Mouse (Mus musculus) heart, embryonic 15.5 days (tissue): Measurements from ENCODE around the gene E130308A19Rik. TPM values are rescaled to one million over a fixed set of nuclear protein-coding genes. Genes with fewer than 3 reads are reported as not detected.

Source experiments
- ATAC-seq: fragments of 200-750 bp; cut with Nextera tagmentation; replicated peaks from 2 replicates; pipeline ENCODE4 v1.8.0; 2017; ENCODE audit warnings: low read depth, moderate TSS enrichment; ENCODE audit not compliant: insufficient number of reproducible peaks, insufficient read depth, low FRiP score
- H3K27ac ChIP-seq: fragments of 300-500 bp; sonication (generic); 2 replicates; pipeline ENCODE4 v1.5.1; 2015; ENCODE audit warnings: mild to moderate bottlenecking, inconsistent platforms
- H3K27me3 ChIP-seq: fragments of 300-500 bp; sonication (generic); 2 replicates; pipeline ENCODE4 v1.6.1; 2015; ENCODE audit warnings: inconsistent platforms
- H3K36me3 ChIP-seq: fragments of 300-500 bp; sonication (generic); 2 replicates; pipeline ENCODE4 v1.6.1; 2015; ENCODE audit warnings: mild to moderate bottlenecking, inconsistent platforms
- H3K4me1 ChIP-seq: fragments of 300-500 bp; sonication (generic); replicated peaks from 2 replicates; pipeline ENCODE4 v1.6.1; 2015; ENCODE audit warnings: inconsistent platforms
- H3K4me2 ChIP-seq: fragments of 300-500 bp; sonication (generic); 2 replicates; pipeline ENCODE4 v1.6.1; 2015; ENCODE audit warnings: inconsistent platforms, mild to moderate bottlenecking, moderate library complexity
- H3K4me3 ChIP-seq: fragments of 300-500 bp; sonication (generic); 2 replicates; pipeline ENCODE4 v1.5.1; 2015; ENCODE audit warnings: mild to moderate bottlenecking, inconsistent platforms
- H3K9ac ChIP-seq: fragments of 300-500 bp; sonication (generic); 2 replicates; pipeline ENCODE4 v1.6.1; 2015; ENCODE audit warnings: mild to moderate bottlenecking, inconsistent platforms
- H3K9me3 ChIP-seq: fragments of 300-500 bp; sonication (generic); replicated peaks from 2 replicates; pipeline ENCODE4 v1.6.1; 2016; ENCODE audit warnings: inconsistent platforms
- WGBS: fragments of 180-500 bp; shearing (Covaris S2); methylation state at CpG from one replicate; pipeline ENCODE4 v1.1.7; 2015; ENCODE audit warnings: mixed read lengths; 5-methylcytosine and 5-hydroxymethylcytosine counted together
- polyA plus RNA-seq: library from polyadenylated mRNA; unstranded; fragments of >200 nt; fragmentation: Nextera tagmentation; extraction: Ambion mirVana; gene quantifications from 2 replicates; pipeline ENCODE4 v1.2.1, GENCODE M21; 2015

Gene E130308A19Rik
- polyA plus RNA-seq, 1 experiment from 2014 or later, result 17.3 TPM

- H3K27me3 ChIP-seq, result no peaks in the 10 kb centered on the region
- H3K36me3 ChIP-seq, result no peaks in the 10 kb centered on the region
- H3K4me3 ChIP-seq, result peak overlapping the region; percentile 95
- no peaks in the 10 kb centered on the region for H3K9me3 ChIP-seq
- peak overlapping the region; percentile 85 for H3K27ac ChIP-seq
- ATAC-seq, result no peak
- H3K4me2 ChIP-seq, result peak overlapping the region; percentile 94
- H3K9ac ChIP-seq, result peak overlapping the region; percentile 86
- H3K4me1 ChIP-seq, result peaks cover 21% of the 10 kb centered on the region
- 3% methylated on average over 9 of the region's 9 CpGs for WGBS
Measured at GRCm38 (mm10) chr4:59806879-59807195, 180.8 kb downstream of the E130308A19Rik start.

GRCm38 (mm10) chr4:59807521-59807920 is 181.5 kb downstream of the E130308A19Rik start:
- Histone ChIP-seq H3K4me2 (peak overlapping the region; percentile 94), H3K9ac (no peak overlapping the region), H3K27me3 (no peaks in the 10 kb centered on the region), H3K36me3 (no peaks in the 10 kb centered on the region), H3K4me1 (peaks cover 21% of the 10 kb centered on the region), H3K27ac (no peak overlapping the region), H3K9me3 (no peaks in the 10 kb centered on the region), H3K4me3 (peak overlapping the region; percentile 95)
- ATAC-seq, result no peak
- 63% methylated on average over 2 of the region's 2 CpGs for WGBS

- H3K27me3 ChIP-seq, result no peaks in the 10 kb centered on the region
- WGBS, result 74% methylated on average over 5 of the region's 5 CpGs
- H3K9ac ChIP-seq, result no peak overlapping the region
- peaks cover 21% of the 10 kb centered on the region for H3K4me1 ChIP-seq
- H3K9me3 ChIP-seq, result no peaks in the 10 kb centered on the region
- no peak for ATAC-seq
- no peaks in the 10 kb centered on the region for H3K36me3 ChIP-seq
- no peak overlapping the region for H3K4me3 ChIP-seq
- H3K4me2 ChIP-seq, result no peak overlapping the region
- no peak overlapping the region for H3K27ac ChIP-seq
Measured at GRCm38 (mm10) chr4:59808396-59808795, 182.4 kb downstream of the E130308A19Rik start.

Other genes starting within 250 kb of the E130308A19Rik start
- gene Susd1, start 187.6 kb upstream of the E130308A19Rik start, polyA plus RNA-seq, result 3.7 and 6.8 TPM in 2 replicates
- gene Ptbp3, start 76.8 kb upstream of the E130308A19Rik start, polyA plus RNA-seq, result 24.0 and 32.8 TPM in 2 replicates
- 59.5 and 70.1 TPM in 2 replicates for gene Hsdl2, start 44.6 kb upstream of the E130308A19Rik start, polyA plus RNA-seq
- gene Inip, start 175.4 kb downstream of the E130308A19Rik start, polyA plus RNA-seq, result 35.4 and 39.9 TPM in 2 replicates
- gene Snx30, start 179.6 kb downstream of the E130308A19Rik start, polyA plus RNA-seq, result 5.3 and 9.9 TPM in 2 replicates